ENCODE assay signal across 23 mouse cellular contexts in genomic region chr2:75720236-75721027, GRCm38 (mm10). TPM values are rescaled to one million over a fixed set of nuclear protein-coding genes. Genes with fewer than 3 reads are reported as not detected.
DNase-seq lines count a peak whose midpoint lies in the region; ATAC-seq and TF ChIP-seq lines count a peak whose summit lies in the region.
"Had no signal": no experiment of that assay in that cellular context is flagged by ENCODE, and none has a peak within 500 bp of the region (broad histone marks: within the 10 kb centered on the region; RNA-seq: fewer than 3 reads in every experiment).

No protein-coding gene starts in this region.

- H3K79me2 ChIP-seq in CH12.LX (replicated peaks; ENCODE audit: control insufficient read depth, extremely low read depth, insufficient read depth, poor library complexity, severe bottlenecking), result no peaks in the 10 kb centered on the region

- no peak for ATAC-seq in hindbrain, embryonic 13.5 days (ENCODE audit: low FRiP score)
- ATAC-seq: forebrain, embryonic 16.5 days; midbrain, embryonic 13.5 days had no signal

- no peak for TF ChIP-seq POLR2A in spleen, adult 2 months (IDR thresholded peaks at IDR 0.05; ENCODE audit: low read depth, low read length)
- no peak for TF ChIP-seq POLR2A in CH12.LX (IDR thresholded peaks at IDR 0.05; ENCODE audit: low read depth, low read length)

- H3K9me3 ChIP-seq in CH12.LX (replicated peaks; ENCODE audit: low read length), result no peaks in the 10 kb centered on the region
- H3K9me3 ChIP-seq in hindbrain, embryonic 13.5 days, result no peaks in the 10 kb centered on the region
- H3K9me3 ChIP-seq: embryonic facial prominence, embryonic 15.5 days; heart, embryonic 13.5 days; hindbrain, embryonic 15.5 days; limb, embryonic 15.5 days; midbrain, embryonic 13.5 days; stomach, embryonic 15.5 days had no signal

- peak in 1 of 2 experiments; percentile 28 for DNase-seq in spleen, adult 2 months (ENCODE audit: low read depth in 1 of 2, low spot score in 2 of 2)
- DNase-seq in spleen, postnatal 4 days (ENCODE audit: low spot score in 2 of 2), result no peak
- peak; percentile 52 for DNase-seq in CH12.LX (ENCODE audit: extremely low read depth)
- peak; percentile 71 for DNase-seq in induced T-regulatory cell, adult 2 months (ENCODE audit: low read depth)
- DNase-seq in splenic B cell, adult 2 months (ENCODE audit: low read depth, low spot score), result peak; percentile 51
- DNase-seq in gastrocnemius, adult 18-20 months (ENCODE audit: low spot score), result no peak
- no peak for DNase-seq in spleen, postnatal 14 days (ENCODE audit: low spot score in 2 of 2)
- DNase-seq: adrenal gland, postnatal 14 days; cerebellum, adult 18-20 months; cerebellum, postnatal 25 days; kidney, adult 11 months; kidney, postnatal 10 days; layer of hippocampus, postnatal 36 days; lung, adult 2 months; thymus, adult 2 months had no signal

- TF ChIP-seq RAD21 in CH12.LX (IDR thresholded peaks at IDR 0.05; ENCODE audit: low read depth, low read length), result no peak; the same call in 1 of the 2 replicates

- no peaks in the 10 kb centered on the region for H3K4me1 ChIP-seq in spleen, adult 2 months (ENCODE audit: control insufficient read depth, insufficient read depth, insufficient read length)
- H3K4me1 ChIP-seq in CH12.LX (ENCODE audit: control insufficient read depth in 1 of 2, insufficient read depth in 2 of 2), result peaks cover 4 to 23% of the 10 kb centered on the region in 2 experiments; a peak in 3 of 4 replicates
- no peaks in the 10 kb centered on the region; the same call in 1 of the 2 replicates for H3K4me1 ChIP-seq in hindbrain, embryonic 13.5 days (replicated peaks)
- H3K4me1 ChIP-seq: hindbrain, embryonic 15.5 days; limb, embryonic 15.5 days; midbrain, embryonic 13.5 days had no signal

- H3K27me3 ChIP-seq in spleen, adult 2 months (ENCODE audit: control insufficient read depth, insufficient read depth, low read length), result no peaks in the 10 kb centered on the region
- H3K27me3 ChIP-seq in CH12.LX (replicated peaks), result no peaks in the 10 kb centered on the region
- H3K27me3 ChIP-seq in splenic B cell, adult 2 months (ENCODE audit: control insufficient read depth, insufficient read depth, low read length, poor library complexity, severe bottlenecking), result no peaks in the 10 kb centered on the region
- H3K27me3 ChIP-seq in hindbrain, embryonic 13.5 days, result no peaks in the 10 kb centered on the region
- H3K27me3 ChIP-seq: embryonic facial prominence, embryonic 15.5 days; heart, embryonic 13.5 days; hindbrain, embryonic 15.5 days; limb, embryonic 15.5 days; midbrain, embryonic 13.5 days; stomach, embryonic 15.5 days had no signal

- peak overlapping the region; percentile 20; the same call in 1 of the 2 replicates for H3K9ac ChIP-seq in CH12.LX (ENCODE audit: insufficient read depth, low read depth)
- H3K9ac ChIP-seq in hindbrain, embryonic 13.5 days, result no peak overlapping the region
- H3K9ac ChIP-seq: embryonic facial prominence, embryonic 15.5 days; heart, embryonic 13.5 days; hindbrain, embryonic 15.5 days; limb, embryonic 15.5 days; midbrain, embryonic 13.5 days; stomach, embryonic 15.5 days had no signal

- in situ Hi-C loops in CH12.LX (cut with MboI; ENCODE audit: low pct_ligation_motif_present, low pct_unique_long_range_greater_than_20kb, low sequenced_read_pairs), result loop anchor here (5.0 kb wide), 1 partner anchor 47 kb away; no protein-coding TSS in a partner anchor

- H3K36me3 ChIP-seq in spleen, adult 2 months (ENCODE audit: control insufficient read depth, insufficient read depth, low read length), result no peaks in the 10 kb centered on the region
- no peaks in the 10 kb centered on the region for H3K36me3 ChIP-seq in CH12.LX (replicated peaks in 1 of 2; ENCODE audit: control insufficient read depth in 1 of 2, insufficient read depth in 1 of 2, low read length in 1 of 2)
- no peaks in the 10 kb centered on the region for H3K36me3 ChIP-seq in splenic B cell, adult 2 months (ENCODE audit: control insufficient read depth, insufficient read depth, low read length, poor library complexity, severe bottlenecking)
- no peaks in the 10 kb centered on the region for H3K36me3 ChIP-seq in hindbrain, embryonic 13.5 days
- H3K36me3 ChIP-seq: embryonic facial prominence, embryonic 15.5 days; heart, embryonic 13.5 days; hindbrain, embryonic 15.5 days; limb, embryonic 15.5 days; midbrain, embryonic 13.5 days; stomach, embryonic 15.5 days had no signal

- WGBS in spleen, adult 2 months, result 27% methylated on average over 11 of the region's 11 CpGs
- WGBS in hindbrain, embryonic 13.5 days, result 87% methylated on average over 11 of the region's 11 CpGs

- H3K4me2 ChIP-seq in CH12.LX (ENCODE audit: insufficient read depth, low read depth, poor library complexity, severe bottlenecking), result peak overlapping the region; percentile 68; the same call in 1 of the 2 replicates
- no peak overlapping the region for H3K4me2 ChIP-seq in hindbrain, embryonic 13.5 days
- H3K4me2 ChIP-seq: embryonic facial prominence, embryonic 15.5 days; heart, embryonic 13.5 days; hindbrain, embryonic 15.5 days; limb, embryonic 15.5 days; midbrain, embryonic 13.5 days; stomach, embryonic 15.5 days had no signal

- no peak for TF ChIP-seq CTCF in spleen, adult 2 months (IDR thresholded peaks at IDR 0.05; ENCODE audit: extremely low read depth, insufficient read depth, insufficient read length, insufficient replicate concordance)
- no peak for TF ChIP-seq CTCF in CH12.LX (conservative IDR thresholded peaks at IDR 0.05 in 1 of 2, IDR thresholded peaks at IDR 0.05 in 1 of 2; ENCODE audit: low read depth in 2 of 2, low read length in 2 of 2)

- no peak overlapping the region for H3K4me3 ChIP-seq in spleen, adult 2 months (ENCODE audit: extremely low read depth, insufficient read depth, insufficient read length)
- H3K4me3 ChIP-seq in CH12.LX (replicated peaks in 1 of 3; ENCODE audit: low read depth in 2 of 3, low read length in 2 of 3, poor library complexity in 1 of 3), result no peak overlapping the region
- no peak overlapping the region for H3K4me3 ChIP-seq in hindbrain, embryonic 13.5 days
- H3K4me3 ChIP-seq: embryonic facial prominence, embryonic 15.5 days; heart, embryonic 13.5 days; hindbrain, embryonic 15.5 days; limb, embryonic 15.5 days; midbrain, embryonic 13.5 days; stomach, embryonic 15.5 days had no signal

- peak overlapping the region; percentile 73 for H3K27ac ChIP-seq in spleen, adult 2 months (ENCODE audit: insufficient read depth, low read length)
- H3K27ac ChIP-seq in CH12.LX (ENCODE audit: insufficient read depth, low read depth), result peak overlapping the region; percentile 82
- no peak overlapping the region for H3K27ac ChIP-seq in hindbrain, embryonic 13.5 days
- H3K27ac ChIP-seq: embryonic facial prominence, embryonic 15.5 days; heart, embryonic 13.5 days; hindbrain, embryonic 15.5 days; limb, embryonic 15.5 days; midbrain, embryonic 13.5 days; stomach, embryonic 15.5 days had no signal

- TF ChIP-seq EP300 in CH12.LX (IDR thresholded peaks at IDR 0.05; ENCODE audit: low read length), result peak; percentile 78

- dilution Hi-C loops in CH12.LX (cut with MboI; ENCODE audit: extremely low pct_ligation_motif_present, extremely low pct_unique_long_range_greater_than_20kb, low sequenced_read_pairs), result no loop called here

TF ChIP-seq in CH12.LX, 34 proteins besides CTCF, POLR2A, EP300 and RAD21:
- TF ChIP-seq JUND (conservative IDR thresholded peaks at IDR 0.05; ENCODE audit: low read depth, low read length) (0 out of 2 replicates have a peak, but pooled peaks have one; percentile 16), NELFE (IDR thresholded peaks at IDR 0.05; ENCODE audit: low read depth, low read length) (no peak), HCFC1 (IDR thresholded peaks at IDR 0.05; ENCODE audit: low read depth, low read length) (peak; percentile 25; the same call in 1 of the 2 replicates), BHLHE40 (IDR thresholded peaks at IDR 0.05; ENCODE audit: low read depth, low read length) (0 out of 2 replicates have a peak, but pooled peaks have one; percentile 25), ZC3H11A (IDR thresholded peaks at IDR 0.05; ENCODE audit: low read depth, low read length) (no peak), ZNF384 (IDR thresholded peaks at IDR 0.05; ENCODE audit: low read depth, low read length) (peak; percentile 95), SIN3A (IDR thresholded peaks at IDR 0.05; ENCODE audit: low read length) (peak; percentile 78), TBP (conservative IDR thresholded peaks at IDR 0.05; ENCODE audit: low read depth, low read length) (0 out of 2 replicates have a peak, but pooled peaks have one; percentile 48), ELF1 (IDR thresholded peaks at IDR 0.05; ENCODE audit: low read depth, low read length) (no peak), JUN (IDR thresholded peaks at IDR 0.05; ENCODE audit: insufficient read depth, low read depth, low read length) (no peak), MAX (IDR thresholded peaks at IDR 0.05; ENCODE audit: low read length) (no peak), MEF2A (IDR thresholded peaks at IDR 0.05; ENCODE audit: borderline replicate concordance, low read depth, low read length) (peak; percentile 98), IRF4 (IDR thresholded peaks at IDR 0.05; ENCODE audit: low read depth, low read length) (peak; percentile 86), USF1 (IDR thresholded peaks at IDR 0.05; ENCODE audit: low read depth, low read length) (no peak), ETS1 (conservative IDR thresholded peaks at IDR 0.05; ENCODE audit: low read depth, low read length) (peak; percentile 91), CHD2 (IDR thresholded peaks at IDR 0.05; ENCODE audit: low read length) (no peak), MYC (IDR thresholded peaks at IDR 0.05; ENCODE audit: low read depth, low read length) (0 out of 2 replicates have a peak, but pooled peaks have one; percentile 33), RCOR1 (conservative IDR thresholded peaks at IDR 0.05; ENCODE audit: low read depth, low read length) (no peak)
TF ChIP-seq in CH12.LX: peak in this region for 10.

RNA-seq across cellular contexts. Expression of gene Nfe2l2, which starts 16.0 kb away (rescaled TPM):
- 20.0 and 23.9 TPM in 2 replicates for polyA plus RNA-seq in spleen, adult 2 months (2012; rRNA removed)
- 11.6 and 13.9 TPM in 2 replicates for total RNA-seq in CH12.LX (2012; rRNA removed)
- 21.7 and 23.3 TPM in 2 replicates for total RNA-seq in CH12.LX (2014; rRNA removed)
- polyA plus RNA-seq in CH12.LX (2012; ENCODE audit: insufficient read length, low read depth), result 32.6 and 35.5 TPM in 2 replicates
- total RNA-seq in gastrocnemius, adult 18-20 months (2021), result 10 to 100 TPM; 34.2 to 51.0 TPM
- polyA plus RNA-seq in hindbrain, embryonic 13.5 days (2015; fragmentation: Nextera tagmentation; extraction: Ambion mirVana), result 12.9 and 13.6 TPM in 2 replicates

Comparison
In these comparisons a context has a peak if more than half of its experiments do, and no peak if none do; other contexts are left out.
1. DNase-seq: peak in CH12.LX (single experiment), induced T-regulatory cell, adult 2 months (single experiment) and splenic B cell, adult 2 months (single experiment); none in spleen, postnatal 4 days (0 of 2), gastrocnemius, adult 18-20 months (single experiment) and spleen, postnatal 14 days (0 of 2).